Mouse (Mus musculus) CH12.LX (cell line): Measurements from ENCODE around the gene Gsta4. TPM values are rescaled to one million over a fixed set of nuclear protein-coding genes. Genes with fewer than 3 reads are reported as not detected.
"Not testable (repeated sequence)": the region's sequence is repeated elsewhere in the genome, so short reads cannot be mapped to it uniquely, and the experiment has no call there.

ENCODE experiments used
- DNase-seq: peaks from one replicate; pipeline ENCODE4 v3.0.0-alpha.2; 2013; ENCODE audit errors: extremely low read depth
- H3K27ac ChIP-seq: 2 replicates; pipeline ENCODE4 v1.5.1; 2012; ENCODE audit warnings: low read depth, mild to moderate bottlenecking, control low read depth, moderate library complexity; ENCODE audit not compliant: insufficient read depth
- H3K27me3 ChIP-seq: replicated peaks from 2 replicates; pipeline ENCODE3; 2012; ENCODE audit warnings: inconsistent platforms
- H3K36me3 ChIP-seq, 2 experiments: replicated peaks in 1 of 2; 2 replicates each; pipeline versions ENCODE3 to v1.6.1; 2012; ENCODE audit warnings: inconsistent platforms in 1 of 2, low read length in 1 of 2, mild to moderate bottlenecking in 1 of 2, mixed read lengths in 1 of 2, moderate library complexity in 1 of 2; ENCODE audit not compliant: control insufficient read depth in 1 of 2, insufficient read depth in 1 of 2
- H3K4me1 ChIP-seq, 2 experiments: 2 replicates each; pipeline ENCODE4 v1.6.1; 2012; ENCODE audit warnings: inconsistent platforms in 1 of 2, moderate library complexity in 1 of 2; ENCODE audit not compliant: insufficient read depth in 2 of 2, control insufficient read depth in 1 of 2
- H3K4me2 ChIP-seq: 2 replicates; pipeline ENCODE4 v1.6.1; 2012; ENCODE audit warnings: low read depth, mild to moderate bottlenecking, control low read depth; ENCODE audit not compliant: poor library complexity, insufficient read depth, severe bottlenecking
- H3K4me3 ChIP-seq, 3 experiments: fragments of 150-350 bp in 1 of 3; sonication (generic) in 1 of 3; replicated peaks in 1 of 3; 2 replicates each; pipeline versions ENCODE3 to v1.5.1; 2011 to 2012; ENCODE audit warnings: low read depth in 2 of 3, low read length in 2 of 3, mild to moderate bottlenecking in 2 of 3, moderate library complexity in 2 of 3, control low read depth in 1 of 3, improper control_type of control experiment in 1 of 3, inconsistent platforms in 1 of 3, mixed read lengths in 1 of 3; ENCODE audit not compliant: poor library complexity in 1 of 3
- H3K79me2 ChIP-seq: replicated peaks from 2 replicates; pipeline ENCODE4 v1.6.1; 2012; ENCODE audit warnings: mild to moderate bottlenecking, moderate library complexity; ENCODE audit not compliant: control insufficient read depth, poor library complexity, insufficient read depth, severe bottlenecking; ENCODE audit errors: extremely low read depth
- H3K9ac ChIP-seq: 2 replicates; pipeline ENCODE4 v1.6.1; 2012; ENCODE audit warnings: low read depth, mild to moderate bottlenecking, control low read depth, moderate library complexity; ENCODE audit not compliant: insufficient read depth
- H3K9me3 ChIP-seq: replicated peaks from 2 replicates; pipeline ENCODE3; 2012; ENCODE audit warnings: low read length, inconsistent platforms, mixed read lengths
- CHD2 ChIP-seq: IDR thresholded peaks from 2 replicates; pipeline ENCODE4 v1.6.1; 2011; ENCODE audit warnings: low read length, improper control_type of control experiment
- CTCF ChIP-seq, 2 experiments: IDR thresholded peaks in 1 of 2; conservative IDR thresholded peaks in 1 of 2; 2 replicates each; pipeline ENCODE4 v1.5.1; 2011 to 2012; ENCODE audit warnings: low read depth in 2 of 2, low read length in 2 of 2, improper control_type of control experiment in 1 of 2, inconsistent platforms in 1 of 2, mild to moderate bottlenecking in 1 of 2, moderate library complexity in 1 of 2
- ELF1 ChIP-seq: IDR thresholded peaks from 2 replicates; pipeline ENCODE4 v1.6.1; 2014; ENCODE audit warnings: low read depth, mild to moderate bottlenecking, inconsistent platforms, low read length, improper control_type of control experiment
- EP300 ChIP-seq: IDR thresholded peaks from 2 replicates; pipeline ENCODE4 v1.6.1; 2011; ENCODE audit warnings: low read length, improper control_type of control experiment
- ETS1 ChIP-seq: conservative IDR thresholded peaks from 2 replicates; pipeline ENCODE4 v1.6.1; 2012; ENCODE audit warnings: low read depth, mild to moderate bottlenecking, inconsistent platforms, low read length, improper control_type of control experiment, moderate library complexity
- IRF4 ChIP-seq: IDR thresholded peaks from 2 replicates; pipeline ENCODE4 v1.6.1; 2014; ENCODE audit warnings: low read depth, mild to moderate bottlenecking, inconsistent platforms, low read length, improper control_type of control experiment
- POLR2AphosphoS2 ChIP-seq: IDR thresholded peaks from 2 replicates; pipeline ENCODE4 v1.6.1; 2011; ENCODE audit warnings: low read depth, low read length, improper control_type of control experiment
- RAD21 ChIP-seq: IDR thresholded peaks from 2 replicates; pipeline ENCODE4 v1.6.1; 2011; ENCODE audit warnings: low read depth, mild to moderate bottlenecking, low read length, improper control_type of control experiment, moderate library complexity
- RCOR1 ChIP-seq: conservative IDR thresholded peaks from 2 replicates; pipeline ENCODE4 v1.6.1; 2012; ENCODE audit warnings: low read depth, mild to moderate bottlenecking, inconsistent platforms, low read length, improper control_type of control experiment
- SMC3 ChIP-seq: IDR thresholded peaks from 2 replicates; pipeline ENCODE4 v1.6.1; 2011; ENCODE audit warnings: low read depth, low read length, improper control_type of control experiment
- ZKSCAN1 ChIP-seq: IDR thresholded peaks from 2 replicates; pipeline ENCODE4 v1.6.1; 2012; ENCODE audit warnings: low read depth, inconsistent platforms, low read length, improper control_type of control experiment, borderline replicate concordance
- ZMIZ1 ChIP-seq: IDR thresholded peaks from 2 replicates; pipeline ENCODE4 v1.6.1; 2012; ENCODE audit warnings: low read depth, mild to moderate bottlenecking, inconsistent platforms, low read length, improper control_type of control experiment
- dilution Hi-C: fragments of 300-500 bp; cut with MboI; formaldehyde crosslinking; loops from 2 replicates; pipeline ENCODE4 v1.14.3; 2020; ENCODE audit warnings: low sequenced_read_pairs; ENCODE audit not compliant: extremely low pct_unique_long_range_greater_than_20kb, extremely low pct_ligation_motif_present
- in situ Hi-C: fragments of 300-500 bp; cut with MboI; formaldehyde crosslinking; loops from 3 replicates; pipeline ENCODE4 v1.14.3; 2019; ENCODE audit warnings: low sequenced_read_pairs, low pct_ligation_motif_present, low pct_unique_long_range_greater_than_20kb, mixed read lengths
- polyA plus RNA-seq: library from polyadenylated mRNA; unstranded; fragments of >175 nt; gene quantifications from 2 replicates; pipeline ENCODE4 v1.2.1, GENCODE M21; 2012; ENCODE audit warnings: low read depth; ENCODE audit not compliant: insufficient read length
- total RNA-seq, 2 experiments: library from RNA; depleted of rRNA; stranded (reverse); fragments of 300-350 nt in 1 of 2; fragments of >200 nt in 1 of 2; gene quantifications; 2 replicates each; pipeline ENCODE4 v1.2.3; 2012 to 2014

Gene Gsta4
- total and polyA plus RNA-seq, 3 experiments: 0.47 to 0.85 TPM; not detected in 1

- Histone ChIP-seq H3K4me3 (no peak overlapping the region), H3K27ac (no peak overlapping the region), H3K4me2 (no peak overlapping the region), H3K79me2 (no peaks in the 10 kb centered on the region), H3K4me1 (peaks cover 20 to 37% of the 10 kb centered on the region in 2 experiments), H3K36me3 (peaks cover 9 to 24% of the 10 kb centered on the region in 2 experiments), H3K27me3 (no peaks in the 10 kb centered on the region), H3K9ac (no peak overlapping the region), H3K9me3 (no peaks in the 10 kb centered on the region)
- in situ Hi-C loops (no loop called here), dilution Hi-C loops (no loop called here)
- no peak for DNase-seq
- TF ChIP-seq ZKSCAN1 (no peak), CHD2 (no peak), RCOR1 (no peak), POLR2AphosphoS2 (no peak), ELF1 (no peak), EP300 (no peak)
Observed at GRCm38 (mm10) chr9:78148149-78148548, 34.4 kb upstream of the Gsta4 start.

- dilution Hi-C loops, H3K9me3 ChIP-seq, H3K79me2 ChIP-seq, H3K4me3 ChIP-seq, in situ Hi-C loops, H3K27me3 ChIP-seq: not testable (repeated sequence)
- Histone ChIP-seq H3K27ac (peak overlapping the region; percentile 10; the same call in 1 of the 2 replicates), H3K4me1 (peaks cover 20 to 39% of the 10 kb centered on the region in 2 experiments), H3K36me3 (peaks cover 0 to 22% of the 10 kb centered on the region in 2 experiments), H3K4me2 (peak overlapping the region; percentile 62), H3K9ac (0 out of 2 replicates have a peak overlapping the region, but pooled peaks have one; percentile 7)
- DNase-seq: peak; percentile 39
- TF ChIP-seq IRF4 (peak; percentile 65), ETS1 (peak; percentile 63; the same call in 1 of the 2 replicates)
Observed at GRCm38 (mm10) chr9:78149770-78150169, 32.8 kb upstream of the Gsta4 start.

GRCm38 (mm10) chr9:78154211-78154977 lies 28.2 kb upstream of the Gsta4 start:
- TF ChIP-seq RAD21: peak; percentile 13
- TF ChIP-seq SMC3: peak; percentile 23; the same call in 1 of the 2 replicates
- TF ChIP-seq ZMIZ1: no peak
- peak in 1 of 2 experiments; percentile 43; a peak in 2 of 4 replicates for TF ChIP-seq CTCF (conservative IDR thresholded peaks at IDR 0.05 in 1 of 2, IDR thresholded peaks at IDR 0.05 in 1 of 2; ENCODE audit: low read depth in 2 of 2, low read length in 2 of 2)
- no peak for TF ChIP-seq IRF4

More at GRCm38 (mm10) chr9:78154211-78154977, 28.2 kb upstream of the Gsta4 start:
- Histone ChIP-seq H3K27ac (no peak overlapping the region), H3K79me2 (no peaks in the 10 kb centered on the region), H3K36me3 (peaks cover 16 to 41% of the 10 kb centered on the region in 2 experiments), H3K9ac (no peak overlapping the region), H3K4me2 (no peak overlapping the region), H3K4me3 (no peak overlapping the region), H3K27me3 (no peaks in the 10 kb centered on the region), H3K4me1 (peaks cover 6 to 11% of the 10 kb centered on the region in 2 experiments), H3K9me3 (no peaks in the 10 kb centered on the region)
- dilution Hi-C loops (no loop called here), in situ Hi-C loops (no loop called here)
- no peak for DNase-seq
